Mouse (Mus musculus): Measurements from ENCODE around the gene Tubd1.

Gene Tubd1

DNA sequence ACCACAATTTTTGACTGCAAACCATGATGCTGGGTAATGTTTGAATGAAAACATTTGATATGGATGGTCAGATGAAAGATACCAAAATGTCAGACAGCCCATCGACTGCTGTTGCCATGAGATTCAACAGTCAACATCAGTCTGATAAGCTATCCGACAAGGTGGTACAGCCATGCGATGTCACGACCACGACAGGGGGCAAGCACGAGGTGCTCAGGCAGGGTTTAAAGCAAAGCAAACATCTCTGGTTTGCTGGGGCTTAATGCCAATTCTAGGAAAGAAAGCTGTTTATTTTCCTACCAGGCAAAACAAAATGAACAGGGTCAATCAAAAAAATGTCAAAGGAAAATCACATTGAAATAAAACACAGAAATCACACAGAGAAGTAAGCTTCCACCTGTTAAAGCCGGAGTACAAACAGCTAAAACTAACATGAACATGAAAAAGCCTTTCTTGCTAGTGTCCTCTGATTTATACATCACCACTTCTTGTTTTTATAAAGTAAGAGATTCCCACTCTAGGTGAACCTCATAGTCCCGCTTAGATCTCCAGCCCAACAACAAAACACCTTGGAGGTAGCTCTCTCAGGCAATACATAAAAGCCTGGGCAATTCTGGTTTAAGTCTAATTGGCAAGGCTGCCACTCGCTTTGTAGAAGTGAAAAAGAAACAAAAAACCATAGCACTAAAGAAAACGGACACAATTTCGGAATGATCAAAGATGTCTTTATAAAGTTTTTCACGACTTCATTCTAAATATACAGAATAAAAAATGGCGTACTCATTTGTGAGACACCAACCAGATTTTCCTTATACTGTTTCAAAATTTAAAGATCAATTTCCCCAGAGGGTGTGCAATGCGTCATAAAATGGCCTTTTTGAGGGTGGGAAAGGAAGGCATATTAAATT is 39.5 kb downstream of the Tubd1 start:
- DNase-seq (ENCODE audit: extremely low spot score): no peak

DNA sequence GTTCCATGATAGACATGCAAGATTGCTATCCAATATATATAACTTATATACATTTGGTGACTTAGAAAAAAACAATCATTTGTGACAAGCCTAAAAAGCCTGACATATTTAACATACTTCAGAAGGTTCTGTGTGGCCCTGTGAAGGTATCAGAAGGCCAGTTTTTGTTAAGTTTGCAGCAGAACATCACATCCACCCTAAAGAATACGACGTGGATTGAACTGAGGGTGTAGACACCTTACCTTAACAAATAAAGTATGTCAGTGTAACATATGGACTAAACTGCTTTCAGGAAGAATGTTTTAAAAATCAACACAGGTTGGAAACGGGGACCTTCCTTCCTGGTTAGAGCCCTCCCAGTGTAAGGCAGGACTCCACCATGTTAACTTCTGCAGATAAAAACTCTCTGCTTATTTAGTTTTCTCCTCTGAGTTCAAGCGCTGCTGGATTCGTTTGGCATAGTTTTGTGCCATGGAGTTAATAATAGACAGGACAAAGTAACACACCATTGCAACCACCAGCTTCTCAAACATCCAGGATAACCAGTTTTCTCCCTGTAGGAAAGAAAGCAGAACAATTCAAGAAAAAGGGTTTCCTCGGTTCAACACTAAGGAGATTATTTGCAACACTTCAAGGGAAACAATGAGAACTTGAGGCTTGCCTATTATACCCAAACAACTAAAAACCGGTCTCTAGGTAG is 40.3 kb downstream of the Tubd1 start:
- DNase-seq (ENCODE audit: extremely low spot score): no peak

DNA sequence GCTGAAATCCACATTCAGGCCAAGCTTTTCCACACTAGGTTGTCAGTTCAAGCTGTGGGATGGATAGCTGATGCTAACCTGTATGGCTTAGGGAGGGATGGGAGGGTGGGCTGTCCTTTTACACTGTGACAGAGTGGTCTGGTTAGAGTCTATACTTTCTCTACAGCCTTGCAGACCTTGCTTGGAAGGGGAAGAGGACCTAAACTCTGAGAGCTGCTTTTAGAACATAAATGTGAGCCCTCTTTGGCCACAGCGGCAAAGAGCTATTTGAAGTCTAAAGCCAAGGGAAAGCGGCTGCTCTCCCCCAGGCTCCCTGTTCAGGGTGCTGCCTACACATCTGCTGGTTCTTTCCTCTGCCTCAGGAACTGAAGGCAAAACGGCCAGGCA is 40.8 kb downstream of the Tubd1 start:
- no peak for DNase-seq (ENCODE audit: extremely low spot score)

DNA sequence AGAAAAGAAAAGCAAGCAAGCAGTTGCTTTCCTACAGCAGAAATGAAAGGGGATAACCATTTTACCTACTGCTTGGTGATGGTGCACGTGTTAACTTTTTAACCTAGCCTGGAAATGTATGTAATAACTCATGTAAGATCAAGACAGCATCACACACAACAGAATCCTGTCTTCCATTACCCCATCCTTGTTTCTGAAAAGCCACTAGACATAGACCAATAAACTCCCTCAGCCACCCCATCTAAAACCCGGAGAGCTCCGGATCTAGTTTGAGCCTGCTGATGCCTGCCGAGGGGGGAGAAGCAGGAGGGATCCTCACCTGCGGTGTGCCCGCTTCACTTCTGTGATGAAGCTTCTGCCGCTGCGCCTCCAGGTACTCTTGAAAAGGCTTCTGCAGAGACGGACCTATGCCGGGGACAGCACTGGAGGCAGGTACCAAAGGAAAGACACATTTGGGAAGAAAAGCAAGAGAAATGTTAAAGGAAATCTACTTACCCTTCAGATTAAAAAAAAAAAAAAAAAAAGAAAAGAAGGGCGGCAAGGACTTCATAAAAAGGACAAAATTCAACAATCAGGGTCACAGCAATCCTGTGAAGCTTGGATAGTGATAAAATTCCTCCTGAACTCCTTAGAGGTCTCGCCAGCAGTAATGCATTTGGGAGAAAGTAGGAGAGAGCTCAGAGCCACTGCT is 41.5 kb downstream of the Tubd1 start:
- no peak for DNase-seq (ENCODE audit: extremely low spot score)

DNA sequence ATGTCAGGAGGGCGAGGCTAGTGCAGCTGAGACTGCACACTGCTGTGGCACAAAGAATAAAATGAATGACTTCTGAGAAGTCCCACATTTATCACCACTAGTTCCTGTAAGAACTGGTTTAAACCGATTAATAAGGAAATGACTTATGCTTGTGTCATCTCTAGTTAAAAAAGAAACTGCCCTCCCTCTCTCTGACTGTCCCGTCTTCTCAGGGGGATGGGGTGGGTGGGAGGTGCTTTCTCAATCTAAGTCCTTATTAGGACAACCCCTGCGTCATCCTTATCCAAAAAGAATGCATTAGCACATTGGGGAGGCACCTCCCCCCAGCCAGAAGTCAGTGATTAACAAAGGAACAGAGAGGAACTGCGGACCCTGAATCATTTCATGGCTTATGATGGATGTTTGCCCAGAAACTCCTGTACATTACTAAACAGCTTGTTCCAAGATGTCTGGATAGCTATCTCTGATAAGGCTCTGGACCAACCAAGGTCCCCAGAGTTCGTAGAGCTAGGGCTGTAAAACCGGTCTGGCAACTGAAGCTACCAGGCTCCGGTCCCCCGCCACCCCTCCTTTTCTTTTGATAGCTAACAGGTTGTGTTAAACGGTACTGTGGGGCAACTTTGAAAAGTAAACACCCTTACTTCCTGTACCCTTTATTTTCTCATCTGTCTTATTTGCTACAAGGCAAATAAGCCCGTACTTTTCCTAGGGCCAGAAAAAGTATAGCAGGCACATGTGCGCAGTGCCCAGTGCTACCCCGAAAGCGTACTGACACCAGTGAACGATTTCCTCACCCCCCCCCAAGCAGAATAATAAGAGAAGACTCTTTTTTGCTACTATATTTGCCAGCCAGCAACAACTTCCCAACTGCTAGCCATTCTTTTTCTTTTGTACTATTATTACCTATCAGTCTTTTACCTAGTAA is 42.3 kb downstream of the Tubd1 start:
- peak; percentile 65 for DNase-seq (ENCODE audit: extremely low spot score)

DNA sequence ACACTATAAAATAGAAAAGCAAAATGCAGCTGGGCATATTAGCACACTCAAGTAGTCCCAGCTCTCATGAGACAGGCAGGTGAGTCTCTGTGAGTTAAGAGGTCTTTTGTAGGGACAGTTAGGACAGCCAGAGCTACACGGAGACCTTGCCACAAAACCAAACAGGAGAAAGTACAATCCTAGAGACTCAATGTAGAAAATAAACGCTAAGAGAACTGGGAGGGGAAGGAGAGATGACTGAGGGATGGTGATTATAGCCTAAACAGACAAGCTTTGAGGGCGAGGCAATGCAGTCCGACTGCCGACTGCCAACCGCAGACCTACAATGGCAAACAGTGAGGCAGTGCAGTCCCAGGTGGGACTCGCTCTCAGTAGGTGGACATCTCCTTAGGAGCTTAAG is 43.0 kb downstream of the Tubd1 start:
- no peak for DNase-seq (ENCODE audit: extremely low spot score)

DNA sequence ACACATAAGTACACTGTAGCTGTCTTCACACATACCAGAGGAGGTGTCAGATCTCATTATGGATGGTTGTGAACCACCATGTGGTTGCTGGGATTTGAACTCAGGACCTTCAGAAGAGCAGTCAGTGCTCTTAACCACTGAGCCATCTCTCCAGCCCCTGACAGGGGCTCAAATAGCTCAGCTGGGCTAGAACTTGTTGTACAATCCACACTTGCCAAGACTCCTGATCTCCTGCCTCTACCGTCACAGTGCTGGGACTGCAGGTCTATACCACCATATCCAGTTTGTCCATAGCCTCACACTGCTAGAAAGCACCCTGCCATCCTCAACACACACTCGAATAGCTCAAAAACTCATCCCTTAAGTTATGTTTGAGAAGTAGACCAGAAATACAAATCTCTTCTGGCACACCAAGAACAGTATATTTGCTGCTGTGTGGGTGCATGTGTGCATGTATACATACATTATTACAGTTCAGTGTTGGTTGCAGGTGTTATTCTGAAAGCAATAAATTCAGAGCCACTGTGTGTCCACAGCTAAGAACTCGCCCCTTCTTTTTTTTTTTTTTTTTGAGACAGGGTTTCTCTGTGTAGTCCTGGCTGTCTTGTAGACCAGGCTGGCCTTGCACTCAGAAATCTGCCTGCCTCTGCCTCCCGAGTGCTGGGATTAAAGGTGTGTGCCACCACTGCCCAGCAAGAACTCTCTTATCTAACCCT is 44.0 kb downstream of the Tubd1 start:
- DNase-seq (ENCODE audit: extremely low spot score): no peak

DNA sequence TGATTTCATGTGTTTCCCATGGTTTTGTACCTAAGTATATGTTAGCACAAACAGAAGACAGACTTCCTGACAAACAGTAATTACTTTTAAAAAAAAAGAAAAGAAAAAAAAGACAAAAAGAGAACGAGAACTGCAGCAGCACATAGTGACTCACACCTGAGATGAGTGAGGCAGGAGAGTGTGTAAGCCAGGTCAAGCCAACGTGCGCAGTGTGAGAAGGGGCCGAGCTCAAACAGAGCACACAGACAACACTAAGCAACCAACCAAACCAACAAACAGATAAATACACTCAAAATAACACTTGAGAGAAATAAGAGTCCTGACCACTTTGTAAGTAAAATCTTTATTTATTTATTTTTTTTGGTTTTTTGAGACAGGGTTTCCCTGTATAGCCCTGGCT is 45.3 kb downstream of the Tubd1 start:
- DNase-seq (ENCODE audit: extremely low spot score): no peak

DNA sequence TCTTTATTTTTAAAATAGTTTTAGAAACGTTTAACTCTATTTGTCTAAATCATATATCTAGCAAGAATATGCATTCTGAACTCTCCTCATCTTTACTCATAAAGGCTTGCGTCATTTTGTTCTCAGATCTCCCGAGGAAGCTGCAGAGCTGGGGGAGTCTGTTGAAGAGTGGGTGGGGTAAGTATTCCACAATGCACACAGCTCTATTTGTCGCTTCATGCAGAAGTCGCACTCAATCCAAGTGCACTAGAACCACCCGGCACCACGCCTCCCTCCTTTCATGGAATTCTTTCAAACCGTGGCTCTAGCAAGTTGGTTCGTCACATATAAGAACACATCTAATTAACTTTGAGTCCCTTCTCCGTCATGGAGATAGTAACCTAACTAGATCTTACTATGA is 45.8 kb downstream of the Tubd1 start:
- no peak for DNase-seq (ENCODE audit: extremely low spot score)

DNA sequence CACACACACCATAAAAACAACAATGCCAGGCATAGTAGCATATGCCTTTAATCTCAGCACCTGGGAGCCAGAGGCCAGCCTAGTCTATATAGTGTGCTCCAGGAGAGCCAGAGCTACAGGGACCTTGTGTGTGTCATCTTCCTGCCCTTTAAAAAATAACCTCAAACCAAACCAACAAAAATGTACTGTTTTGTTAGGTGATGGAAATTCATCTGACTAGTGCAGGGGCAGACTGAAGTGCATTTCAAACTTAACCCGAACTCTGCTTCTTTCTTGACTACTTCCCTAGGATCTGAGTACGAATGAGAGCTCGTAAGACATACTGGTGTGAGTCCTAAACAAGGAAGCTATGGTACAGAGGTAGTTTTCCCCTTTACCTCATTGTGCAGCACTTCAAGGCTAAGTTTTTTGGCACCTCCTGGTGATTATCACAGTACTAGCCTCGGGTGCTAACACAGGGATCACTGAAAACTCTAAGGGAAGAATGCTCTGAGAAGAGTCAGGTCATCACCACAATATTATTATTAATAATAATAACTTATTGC is 46.6 kb downstream of the Tubd1 start:
- DNase-seq (ENCODE audit: extremely low spot score): no peak

DNA sequence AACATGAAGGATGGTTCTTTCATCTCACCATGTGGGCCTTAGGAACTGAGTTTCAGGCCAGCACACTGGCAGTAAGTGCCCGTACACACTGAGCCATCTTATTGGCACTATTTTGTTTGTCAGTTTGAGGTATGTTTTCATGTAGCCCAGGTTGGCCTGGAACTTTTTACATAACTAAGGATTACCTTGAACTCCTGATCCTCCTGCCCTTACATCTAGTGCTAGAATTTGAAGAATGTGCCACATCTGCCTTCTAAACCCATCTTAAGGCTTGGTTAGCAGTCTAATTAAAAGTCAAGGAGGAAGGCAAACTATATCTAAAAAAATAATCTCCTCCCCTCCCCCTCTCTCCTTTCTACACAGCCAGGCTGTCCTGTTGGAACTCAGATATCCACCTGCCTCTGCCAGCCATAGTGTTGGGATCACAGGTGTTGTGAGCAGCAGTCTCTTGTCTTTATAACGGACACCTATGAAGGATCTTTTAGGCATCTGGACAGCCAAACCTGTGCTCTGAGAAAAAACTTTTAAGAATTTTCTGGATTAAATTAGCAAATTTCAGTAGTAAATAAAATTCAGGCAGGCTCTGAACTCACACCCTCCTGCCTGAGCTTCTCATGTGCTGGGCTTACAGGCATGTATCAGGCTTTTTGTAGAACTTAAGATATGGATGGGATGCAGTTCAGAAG is 47.3 kb downstream of the Tubd1 start:
- no peak for DNase-seq (ENCODE audit: extremely low spot score)

DNA sequence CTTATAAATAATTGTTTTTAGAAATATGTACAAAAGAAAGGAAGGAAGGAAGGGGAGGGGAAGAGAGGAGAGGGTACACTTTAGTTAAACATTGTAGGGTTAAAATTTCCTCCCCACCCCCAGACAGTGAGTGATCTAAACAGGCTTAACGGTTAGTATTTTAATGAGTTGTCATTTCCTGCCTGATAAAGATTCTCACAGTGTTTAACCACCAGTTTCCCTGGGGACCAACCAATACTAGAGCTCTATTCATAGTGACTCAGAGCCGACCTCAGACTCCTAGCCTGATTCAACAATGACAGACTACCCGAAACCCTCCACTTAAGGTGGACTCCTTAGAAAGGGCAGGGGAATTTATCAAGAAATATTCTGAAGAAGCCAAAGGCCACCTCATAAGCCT is 48.2 kb downstream of the Tubd1 start:
- no peak for DNase-seq (ENCODE audit: extremely low spot score)

DNA sequence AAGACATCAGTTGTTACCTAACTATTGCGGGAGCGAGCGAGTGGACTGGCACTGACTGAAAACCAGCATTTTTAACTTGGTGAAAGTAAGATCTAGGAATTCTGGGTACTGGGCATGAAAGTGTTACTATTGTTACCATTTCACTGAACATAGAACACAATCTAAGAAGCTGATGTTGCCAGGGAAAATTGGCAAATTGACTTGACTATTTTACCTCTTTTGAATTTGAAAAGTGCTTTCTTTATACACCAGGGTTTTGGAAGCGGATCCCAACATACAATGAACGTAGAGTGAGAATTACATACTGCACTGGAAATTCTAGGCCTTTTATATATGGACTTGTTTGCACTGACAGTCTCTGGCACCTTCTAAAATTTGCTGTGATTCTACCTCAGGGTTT is 48.7 kb downstream of the Tubd1 start:
- no peak for DNase-seq (ENCODE audit: extremely low spot score)

DNA sequence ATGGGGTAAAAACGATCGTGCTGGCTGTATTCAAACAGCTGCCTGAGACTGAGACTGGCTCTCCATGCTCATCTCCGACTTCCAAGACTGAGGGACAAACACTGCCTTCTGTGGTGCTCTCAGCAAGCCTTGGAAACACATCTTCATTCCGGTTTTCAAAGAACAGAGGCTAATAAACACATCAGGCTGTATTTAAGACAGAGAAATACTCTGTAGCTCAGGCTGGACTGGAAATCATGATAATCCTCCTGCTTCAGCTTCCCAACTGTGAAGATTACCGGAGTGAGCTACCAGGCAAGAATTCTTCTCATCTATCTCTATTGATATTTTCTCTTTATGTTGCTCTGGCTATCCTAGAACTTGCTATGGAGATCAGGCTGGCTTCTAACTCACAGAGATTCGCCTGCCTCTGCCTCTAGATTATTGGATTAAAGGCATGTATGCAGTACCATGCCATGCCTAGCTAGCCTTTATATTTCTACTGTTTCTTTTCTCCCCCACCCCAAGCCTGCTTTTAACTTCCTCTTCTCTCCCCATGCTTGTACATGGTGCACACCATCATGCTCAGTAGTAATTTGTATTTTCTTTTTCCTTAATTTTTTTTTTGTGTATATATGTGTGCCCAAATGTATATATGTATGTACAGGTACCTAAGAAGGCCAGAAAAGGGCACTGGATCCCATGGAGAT is 49.5 kb downstream of the Tubd1 start:
- no peak for DNase-seq (ENCODE audit: extremely low spot score)

DNA sequence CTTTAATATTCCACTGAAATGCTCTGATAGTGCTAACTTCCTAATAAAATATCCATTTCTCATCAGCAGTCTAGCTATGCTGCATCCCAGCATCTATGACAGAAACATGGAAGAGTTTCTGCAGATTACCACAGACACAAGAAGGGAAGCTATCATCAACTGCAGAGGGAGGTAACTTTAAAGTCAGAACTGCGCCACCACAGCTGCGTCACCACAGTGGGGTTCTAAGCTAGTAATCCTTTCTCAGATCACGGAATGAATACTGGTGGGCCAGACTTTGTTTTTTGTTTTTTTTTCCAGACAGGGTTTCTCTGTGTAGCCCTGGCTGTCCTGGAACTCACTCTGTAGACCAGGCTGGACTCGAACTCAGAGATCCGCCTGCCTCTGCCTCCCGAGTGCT is 50.6 kb downstream of the Tubd1 start:
- no peak for DNase-seq (ENCODE audit: extremely low spot score)

DNA sequence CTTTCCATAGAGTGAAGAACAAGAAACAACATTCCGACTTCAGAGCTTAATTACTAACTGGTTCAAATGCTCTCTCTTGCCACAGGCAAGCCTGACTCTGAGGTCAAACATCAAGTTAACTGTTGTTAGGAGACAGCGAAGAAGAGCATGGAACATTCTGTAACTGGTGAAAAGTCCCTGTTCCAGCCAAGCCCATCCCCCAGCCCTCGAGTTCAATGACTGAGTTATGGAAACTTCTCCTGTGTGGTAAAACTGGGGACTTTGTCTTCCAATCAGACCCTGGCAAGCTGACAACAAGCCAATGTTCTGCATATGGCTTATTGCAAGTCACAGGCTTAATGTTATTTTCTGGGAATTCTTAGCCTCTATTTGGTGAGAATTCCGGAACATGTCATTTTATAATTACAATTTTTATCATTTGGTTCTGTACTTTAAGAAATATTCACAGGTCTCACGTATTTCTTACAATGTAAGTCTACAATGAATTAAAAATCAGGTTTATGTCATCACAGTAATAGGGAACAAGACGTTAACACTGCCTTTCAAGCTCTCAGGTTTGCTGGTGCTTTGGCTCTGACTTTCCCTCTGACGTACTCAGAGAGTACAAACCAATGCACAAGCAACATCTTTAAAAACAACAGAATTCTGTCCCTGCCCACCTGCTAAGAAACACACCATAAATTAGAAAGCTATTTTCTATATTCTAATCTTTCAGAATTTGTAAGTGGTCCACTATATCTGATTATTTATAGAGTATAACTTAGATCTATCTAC is 51.6 kb downstream of the Tubd1 start:
- DNase-seq (ENCODE audit: extremely low spot score): no peak

DNA sequence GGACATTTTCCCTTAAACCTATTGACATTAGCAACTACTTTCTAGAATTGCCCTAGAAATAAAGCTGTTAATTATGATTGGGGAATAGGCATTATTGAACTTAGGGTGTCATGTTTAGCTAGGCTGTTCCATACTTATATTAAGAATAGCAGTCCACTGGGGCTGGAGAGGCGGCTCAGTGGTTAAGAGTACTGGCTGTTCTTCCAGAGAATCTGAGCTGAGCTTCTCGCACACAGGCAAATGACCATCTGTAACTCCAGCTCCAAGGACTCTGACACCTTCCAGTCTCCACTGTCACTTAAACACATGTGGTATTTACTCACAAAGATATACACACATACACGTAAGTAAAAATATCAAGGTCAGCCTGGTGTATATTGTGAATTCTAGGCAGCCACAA is 52.2 kb downstream of the Tubd1 start:
- no peak for DNase-seq (ENCODE audit: extremely low spot score)

DNA sequence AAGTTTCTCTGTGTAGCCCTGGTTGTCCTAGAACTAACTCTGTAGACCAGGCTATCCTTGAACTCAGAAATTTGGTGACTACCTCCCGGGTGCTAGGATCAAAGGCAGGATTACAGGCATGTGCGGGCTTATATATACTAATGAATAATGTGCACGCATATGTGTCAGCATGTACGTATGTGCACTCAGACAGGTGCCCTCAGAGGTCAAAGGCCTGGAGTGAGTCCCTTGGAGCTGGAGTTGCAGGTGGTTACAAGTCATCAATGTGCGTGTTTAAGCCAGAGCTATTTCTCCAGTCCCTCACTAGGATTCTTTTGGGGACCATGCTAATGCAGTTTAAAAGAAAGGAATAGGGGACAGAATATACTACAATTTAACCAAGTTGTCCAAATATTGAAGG is 53.4 kb downstream of the Tubd1 start:
- no peak for DNase-seq (ENCODE audit: extremely low spot score)

DNA sequence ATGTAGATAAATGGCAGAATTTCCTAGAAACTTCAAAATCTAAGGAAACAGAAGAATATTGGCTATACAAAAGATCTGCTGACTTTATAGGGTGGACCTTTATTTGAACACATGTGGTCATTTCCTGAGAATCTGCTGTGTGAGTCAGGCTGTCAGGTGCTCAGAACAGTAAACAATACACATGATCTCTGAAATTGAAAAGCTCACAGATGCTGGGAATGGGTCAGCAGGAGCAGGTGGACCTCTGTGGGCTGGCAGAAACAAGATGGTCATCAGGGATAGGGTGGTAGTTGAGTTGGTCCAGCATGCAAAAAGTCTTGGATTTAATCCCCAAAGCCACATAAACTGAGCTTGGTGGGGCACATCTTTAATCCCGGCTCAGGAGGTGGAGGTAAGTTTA is 53.8 kb downstream of the Tubd1 start:
- DNase-seq (ENCODE audit: extremely low spot score): no peak

Measured in embryo, embryonic 9.5 days (tissue).